Mouse (Mus musculus) gastrocnemius, postnatal 25 days (tissue): ENCODE results near the gene Zfp853. TPM values are rescaled to one million over a fixed set of nuclear protein-coding genes. Genes with fewer than 3 reads are reported as not detected.

ENCODE experiments used
- DNase-seq: peaks from one replicate; pipeline ENCODE4 v3.0.0; 2022
- total RNA-seq, 2 experiments: library from RNA; stranded (reverse); gene quantifications; 1 replicate in 1 of 2; 2 replicates in 1 of 2; pipeline ENCODE4 v1.2.3; 2021

Zfp853 gene
- total RNA-seq, 2 experiments from 2014 or later, result 0.28 TPM; not detected in 1

- DNase-seq, result no peak
Measured at GRCm38 (mm10) chr5:143253186-143253880, 40.1 kb downstream of the Zfp853 start.

- DNase-seq, result no peak
Measured at GRCm38 (mm10) chr5:143252791-143253185, 40.6 kb downstream of the Zfp853 start.

- no peak for DNase-seq
Measured at GRCm38 (mm10) chr5:143252039-143252438, 41.4 kb downstream of the Zfp853 start.

GRCm38 (mm10) chr5:143244926-143245325, 48.5 kb downstream of the Zfp853 start:
- no peak for DNase-seq

Other genes starting within 250 kb of the Zfp853 start
- 10 to 100 TPM; 14.8 to 16.1 TPM for gene Rnf216, start 180.6 kb downstream of the Zfp853 start, total RNA-seq
- under 1 TPM in 1 of 2 experiments, not detected in 1; 0.05 TPM for gene Olfr718-ps1, start 146.0 kb downstream of the Zfp853 start, total RNA-seq
- 1 to 10 TPM; 3.6 to 3.7 TPM for gene Rbak, start 112.8 kb downstream of the Zfp853 start, total RNA-seq
- gene Spdye4b, start 112.6 kb downstream of the Zfp853 start, total RNA-seq, result not detected
- not detected for gene Spdye4a, start 66.7 kb downstream of the Zfp853 start, total RNA-seq
- gene Zfp12, start 58.5 kb downstream of the Zfp853 start, total RNA-seq, result 1 to 10 TPM; 6.7 to 8.0 TPM
- gene Zfp316, start 23.6 kb downstream of the Zfp853 start, total RNA-seq, result 1 to 10 TPM; 2.9 to 3.1 TPM
- 10 to 100 TPM in 1 of 2 experiments, 1 to 10 TPM in 1; 8.1 to 11.2 TPM for gene E130309D02Rik, start 21.7 kb upstream of the Zfp853 start, total RNA-seq
- 10 to 100 TPM; 32.1 to 33.0 TPM for gene Zdhhc4, start 35.6 kb upstream of the Zfp853 start, total RNA-seq
- not detected for gene Grid2ip, start 63.7 kb upstream of the Zfp853 start, total RNA-seq
- gene Kdelr2, start 110.2 kb upstream of the Zfp853 start, total RNA-seq, result 10 to 100 TPM; 34.1 to 40.0 TPM
- 1 to 10 TPM; 6.0 to 7.2 TPM for gene Daglb, start 171.0 kb upstream of the Zfp853 start, total RNA-seq
- 100 to 1,000 TPM; 180 to 184 TPM for gene Rac1, start 234.4 kb upstream of the Zfp853 start, total RNA-seq